Mouse (Mus musculus) heart, embryonic 16.5 days (tissue): ENCODE results near the gene Med19. TPM values are rescaled to one million over a fixed set of nuclear protein-coding genes. Genes with fewer than 3 reads are reported as not detected.
A peak's percentile ranks its signal among the peaks of the same experiment; 100 is the strongest.

Experiments used
- ATAC-seq: fragments of 200-750 bp; cut with Nextera tagmentation; replicated peaks from 2 replicates; pipeline ENCODE4 v1.8.0; 2017; ENCODE audit warnings: moderate number of reproducible peaks; ENCODE audit not compliant: insufficient read depth, low FRiP score; ENCODE audit errors: extremely low read depth
- H3K27ac ChIP-seq: fragments of 300-500 bp; sonication (generic); 2 replicates; pipeline ENCODE4 v1.5.1; 2014; ENCODE audit warnings: mild to moderate bottlenecking, low read length, control low read depth, moderate library complexity
- H3K27me3 ChIP-seq: fragments of 300-500 bp; sonication (generic); 2 replicates; pipeline ENCODE4 v1.6.1; 2014; ENCODE audit warnings: low read length, mixed read lengths; ENCODE audit not compliant: control insufficient read depth, insufficient read depth
- H3K36me3 ChIP-seq: fragments of 300-500 bp; sonication (generic); 2 replicates; pipeline ENCODE4 v1.6.1; 2014; ENCODE audit not compliant: control insufficient read depth, insufficient read depth
- H3K4me1 ChIP-seq: fragments of 300-500 bp; sonication (generic); 2 replicates; pipeline ENCODE4 v1.6.1; 2014; ENCODE audit warnings: low read length, mixed read lengths; ENCODE audit not compliant: control insufficient read depth, insufficient read depth
- H3K4me2 ChIP-seq: fragments of 300-500 bp; sonication (generic); 2 replicates; pipeline ENCODE4 v1.6.1; 2014; ENCODE audit warnings: low read depth, mild to moderate bottlenecking, control low read depth, low read length
- H3K4me3 ChIP-seq: fragments of 300-500 bp; sonication (generic); 2 replicates; pipeline ENCODE4 v1.5.1; 2014; ENCODE audit warnings: mild to moderate bottlenecking, control low read depth, low read length
- H3K9ac ChIP-seq: fragments of 300-500 bp; sonication (generic); 2 replicates; pipeline ENCODE4 v1.6.1; 2014; ENCODE audit warnings: low read length, control low read depth
- H3K9me3 ChIP-seq: fragments of 300-500 bp; sonication (generic); replicated peaks from 2 replicates; pipeline ENCODE4 v1.6.1; 2016; ENCODE audit warnings: low read length; ENCODE audit not compliant: control insufficient read depth
- WGBS: fragments of 180-500 bp; shearing (Covaris S2); extraction: QIAGEN DNeasy Blood & Tissue Kit; methylation state at CpG from one replicate; pipeline ENCODE4 v1.1.7; 2014; 5-methylcytosine and 5-hydroxymethylcytosine counted together
- polyA plus RNA-seq: library from polyadenylated mRNA; unstranded; fragments of >200 nt; fragmentation: Nextera tagmentation; extraction: Ambion mirVana; gene quantifications from 2 replicates; pipeline ENCODE4 v1.2.1, GENCODE M21; 2015

Gene Med19
- polyA plus RNA-seq, 1 experiment from 2014 or later, result 23.0 TPM

DNA sequence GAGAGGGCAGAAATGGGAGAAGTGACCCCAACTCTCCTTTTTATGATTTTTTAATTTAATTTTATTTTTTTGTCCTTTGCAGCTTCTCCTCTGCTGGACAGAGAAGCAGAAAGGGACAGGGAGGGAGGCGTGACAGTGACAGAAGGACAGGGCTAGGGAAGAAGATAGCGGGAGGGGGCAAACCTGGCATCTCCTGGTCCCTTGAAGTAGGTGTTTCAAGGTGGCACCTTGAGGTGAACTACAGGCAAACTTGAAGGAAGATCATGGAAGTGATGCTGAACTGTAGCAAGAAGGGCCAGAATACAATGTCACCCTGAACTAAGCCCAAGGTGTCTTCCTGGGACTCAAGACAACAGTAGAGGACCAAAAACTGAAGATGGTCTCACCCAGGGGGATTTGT lies 56.7 kb downstream of the Med19 start:
- H3K36me3 ChIP-seq, result no peaks in the 10 kb centered on the region
- H3K27me3 ChIP-seq, result peaks cover 11% of the 10 kb centered on the region
- peak overlapping the region; percentile 62 for H3K4me2 ChIP-seq
- H3K9me3 ChIP-seq, result no peaks in the 10 kb centered on the region
- 2% methylated on average over 2 of the region's 2 CpGs for WGBS
- peak overlapping the region; percentile 35; the same call in 1 of the 2 replicates for H3K9ac ChIP-seq
- peak overlapping the region; percentile 45 for H3K4me3 ChIP-seq
- no peak for ATAC-seq
- H3K4me1 ChIP-seq, result peaks cover 29% of the 10 kb centered on the region
- H3K27ac ChIP-seq, result no peak overlapping the region

DNA sequence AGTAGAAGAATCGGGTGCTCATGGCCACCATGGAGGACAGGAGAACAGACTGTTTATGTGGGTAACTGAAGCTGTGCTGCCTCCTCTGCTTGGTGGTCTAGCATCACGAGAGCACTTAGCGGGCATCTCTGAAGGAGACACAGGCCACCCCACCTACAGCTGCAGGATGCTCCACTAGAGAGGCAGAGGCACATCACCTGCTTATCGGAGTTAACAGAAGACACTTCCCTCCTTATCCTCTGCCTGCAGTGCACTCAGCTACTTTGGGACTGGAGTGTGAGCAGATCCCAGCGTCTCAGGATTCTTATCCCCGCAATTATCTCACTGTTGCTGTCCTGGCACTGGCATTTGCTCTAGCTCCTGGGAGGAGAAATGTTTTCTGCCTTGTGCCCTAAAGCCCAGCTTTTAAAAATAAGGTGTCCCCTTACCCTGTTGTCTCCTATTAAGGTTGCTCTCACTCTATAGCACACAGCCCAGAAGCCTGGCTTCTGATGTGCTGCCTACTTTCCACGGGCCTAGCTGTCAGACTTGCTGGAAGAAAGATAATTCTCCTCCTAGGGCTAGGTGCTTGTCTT lies 57.2 kb downstream of the Med19 start:
- H3K4me1 ChIP-seq, result peaks cover 30% of the 10 kb centered on the region
- no peaks in the 10 kb centered on the region for H3K9me3 ChIP-seq
- H3K27me3 ChIP-seq, result peaks cover 11% of the 10 kb centered on the region
- no peak overlapping the region for H3K4me3 ChIP-seq
- H3K9ac ChIP-seq, result no peak overlapping the region
- no peak for ATAC-seq
- no peaks in the 10 kb centered on the region for H3K36me3 ChIP-seq
- WGBS, result 13% methylated on average over 7 of the region's 7 CpGs
- H3K4me2 ChIP-seq, result no peak overlapping the region; the same call in 1 of the 2 replicates
- H3K27ac ChIP-seq, result no peak overlapping the region

DNA sequence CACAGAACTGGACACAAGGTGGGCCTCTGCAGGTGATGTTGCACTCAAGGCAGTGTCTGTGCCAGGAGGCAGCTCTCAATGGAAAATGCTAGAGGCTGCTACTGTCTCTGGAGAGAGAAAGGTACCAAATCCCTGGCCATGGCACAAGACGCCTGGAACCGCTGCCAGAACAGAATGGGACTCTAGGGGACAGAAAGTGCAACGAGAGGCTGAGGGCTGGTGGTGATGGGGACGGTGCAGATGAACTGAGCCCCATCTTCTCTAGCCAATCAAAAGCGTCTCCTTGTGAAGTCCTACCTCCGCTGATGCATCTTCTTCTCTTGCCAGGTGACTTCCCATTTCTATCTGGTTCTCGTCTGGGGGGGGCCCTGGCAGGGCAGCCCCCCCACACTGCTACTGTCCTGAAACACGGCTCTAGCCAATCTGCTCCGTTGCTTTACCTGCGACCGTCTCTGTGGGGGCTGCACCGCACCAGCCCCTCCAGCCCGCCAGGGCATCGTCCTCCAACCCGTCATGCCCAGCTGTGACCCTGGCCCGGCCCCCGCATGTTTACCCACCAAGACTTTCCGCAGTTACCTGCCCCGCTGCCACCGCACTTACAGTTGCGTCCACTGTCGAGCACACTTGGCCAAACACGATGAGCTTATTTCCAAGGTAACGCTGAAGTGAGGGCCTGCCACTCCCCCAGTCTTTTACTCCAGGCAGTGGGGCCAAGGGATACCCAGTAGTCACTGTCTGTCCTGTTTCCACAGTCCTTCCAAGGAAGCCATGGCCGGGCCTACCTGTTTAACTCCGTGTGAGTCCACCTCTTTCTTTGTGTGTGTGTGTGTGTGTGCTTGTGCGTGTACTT lies 58.3 kb downstream of the Med19 start:
- Histone ChIP-seq H3K9ac (no peak overlapping the region), H3K27me3 (peaks cover 11% of the 10 kb centered on the region), H3K4me2 (peak overlapping the region; percentile 18), H3K4me3 (no peak overlapping the region), H3K27ac (no peak overlapping the region), H3K4me1 (peaks cover 41% of the 10 kb centered on the region), H3K36me3 (no peaks in the 10 kb centered on the region), H3K9me3 (no peaks in the 10 kb centered on the region)
- 9% methylated on average over 27 of the region's 27 CpGs for WGBS
- no peak for ATAC-seq

DNA sequence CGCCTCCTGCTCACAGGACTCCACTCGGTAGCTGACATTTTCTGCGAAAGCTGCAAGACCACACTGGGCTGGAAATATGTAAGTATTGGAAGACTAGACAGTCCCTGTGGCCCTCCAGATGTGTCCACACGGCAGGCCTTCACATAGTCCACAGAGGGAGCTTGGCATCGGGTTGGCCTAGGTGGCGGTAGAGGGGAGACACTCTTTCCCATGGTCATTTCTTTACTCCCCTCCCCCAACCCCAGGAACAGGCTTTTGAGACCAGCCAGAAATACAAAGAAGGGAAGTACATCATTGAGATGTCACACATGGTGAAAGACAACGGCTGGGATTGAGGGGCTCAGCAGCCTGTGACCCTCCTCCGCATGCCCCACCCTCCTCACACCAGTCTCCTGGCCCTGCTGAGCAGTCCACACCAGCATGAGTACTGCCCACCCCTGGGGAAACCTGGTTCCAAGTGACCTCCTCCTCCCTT lies 59.3 kb downstream of the Med19 start:
- 6% methylated on average over 8 of the region's 8 CpGs for WGBS
- Histone ChIP-seq H3K9ac (no peak overlapping the region), H3K36me3 (no peaks in the 10 kb centered on the region), H3K9me3 (no peaks in the 10 kb centered on the region), H3K4me1 (peaks cover 49% of the 10 kb centered on the region), H3K4me3 (no peak overlapping the region), H3K4me2 (peak overlapping the region; percentile 21; the same call in 1 of the 2 replicates), H3K27me3 (peaks cover 11% of the 10 kb centered on the region), H3K27ac (no peak overlapping the region)
- ATAC-seq, result no peak

Other genes starting within 250 kb of the Med19 start
- 71.5 and 82.3 TPM in 2 replicates for gene Tfpi, start 201.6 kb upstream of the Med19 start, polyA plus RNA-seq
- 58.7 and 66.3 TPM in 2 replicates for gene Ctnnd1, start 27.6 kb upstream of the Med19 start, polyA plus RNA-seq
- gene Btbd18, start 19.3 kb upstream of the Med19 start, polyA plus RNA-seq, result 0.13 and 0.19 TPM in 2 replicates
- 187 and 195 TPM in 2 replicates for gene Selenoh, start 7.6 kb upstream of the Med19 start, polyA plus RNA-seq
- not detected in 2 replicates for gene Gm28635, start 361 bp upstream of the Med19 start, polyA plus RNA-seq
- gene Tmx2, start 738 bp downstream of the Med19 start, polyA plus RNA-seq, result 180 and 182 TPM in 2 replicates
- 21.7 and 22.7 TPM in 2 replicates for gene Zdhhc5, start 36.8 kb downstream of the Med19 start, polyA plus RNA-seq
- 17.9 and 19.5 TPM in 2 replicates for gene Clp1, start 48.9 kb downstream of the Med19 start, polyA plus RNA-seq
- gene Ypel4, start 55.7 kb downstream of the Med19 start, polyA plus RNA-seq, result 2.4 and 2.6 TPM in 2 replicates
- gene Gm19426, start 65.3 kb downstream of the Med19 start, polyA plus RNA-seq, result 3.6 and 5.1 TPM in 2 replicates
- 44.6 and 51.2 TPM in 2 replicates for gene Serping1, start 97.0 kb downstream of the Med19 start, polyA plus RNA-seq
- gene Ube2l6, start 120.4 kb downstream of the Med19 start, polyA plus RNA-seq, result 102 and 110 TPM in 2 replicates
- gene Smtnl1, start 144.2 kb downstream of the Med19 start, polyA plus RNA-seq, result 0.21 and 0.24 TPM in 2 replicates
- 92.9 and 97.9 TPM in 2 replicates for gene Timm10, start 148.6 kb downstream of the Med19 start, polyA plus RNA-seq
- 8.0 and 8.7 TPM in 2 replicates for gene Slc43a1, start 160.4 kb downstream of the Med19 start, polyA plus RNA-seq
- 1.5 and 1.7 TPM in 2 replicates for gene Rtn4rl2, start 208.3 kb downstream of the Med19 start, polyA plus RNA-seq